Mouse (Mus musculus): ENCODE measurements around the gene Smarcd1. TPM values are rescaled to one million over a fixed set of nuclear protein-coding genes. Genes with fewer than 3 reads are reported as not detected.

The Smarcd1 gene
- polyA plus RNA-seq, 1 experiment from 2014 or later = 7.1 TPM

- WGBS (ENCODE audit: insufficient replicate concordance) = 83% methylated on average over 4 of the region's 4 CpGs
- H3K36me3 ChIP-seq = peaks cover 14% of the 10 kb centered on the region
- H3K9me3 ChIP-seq (replicated peaks) = no peaks in the 10 kb centered on the region
Measured at GRCm38 (mm10) chr15:99740229-99740628, 38.3 kb downstream of the Smarcd1 start.

GRCm38 (mm10) chr15:99754204-99754603, 52.3 kb downstream of the Smarcd1 start:
- ATAC-seq (ENCODE audit: low read depth) = no peak
- no peaks in the 10 kb centered on the region for H3K36me3 ChIP-seq
- H3K4me1 ChIP-seq (replicated peaks) = 0 out of 2 replicates have a peak, but pooled peaks cover 3% of the 10 kb centered on the region
- H3K9ac ChIP-seq = no peak overlapping the region
- WGBS (ENCODE audit: insufficient replicate concordance) = 68% methylated on average over 3 of the region's 3 CpGs
- H3K27me3 ChIP-seq = no peaks in the 10 kb centered on the region
- DNase-seq = no peak
- H3K4me3 ChIP-seq (replicated peaks) = no peak overlapping the region
- no peak overlapping the region for H3K27ac ChIP-seq
- no peaks in the 10 kb centered on the region for H3K9me3 ChIP-seq (replicated peaks)
- H3K4me2 ChIP-seq = no peak overlapping the region

More at GRCm38 (mm10) chr15:99740229-99740628, 38.3 kb downstream of the Smarcd1 start:
- no peak for ATAC-seq (ENCODE audit: low read depth)
- H3K27ac ChIP-seq = no peak overlapping the region
- no peak overlapping the region for H3K4me2 ChIP-seq
- H3K9ac ChIP-seq = no peak overlapping the region
- no peak for DNase-seq
- H3K4me3 ChIP-seq (replicated peaks) = no peak overlapping the region
- H3K4me1 ChIP-seq (replicated peaks) = no peaks in the 10 kb centered on the region
- no peaks in the 10 kb centered on the region for H3K27me3 ChIP-seq

Other genes starting within 250 kb of the Smarcd1 start
- 0.85 and 1.1 TPM in 2 replicates for gene Nckap5l, start 244.4 kb upstream of the Smarcd1 start, polyA plus RNA-seq (2015; fragmentation: Nextera tagmentation; extraction: Ambion mirVana)
- gene Bcdin3d, start 227.4 kb upstream of the Smarcd1 start, polyA plus RNA-seq (2015; fragmentation: Nextera tagmentation; extraction: Ambion mirVana) = 7.3 and 7.4 TPM in 2 replicates
- 0.06 and 0.16 TPM in 2 replicates for gene Faim2, start 174.0 kb upstream of the Smarcd1 start, polyA plus RNA-seq (2015; fragmentation: Nextera tagmentation; extraction: Ambion mirVana)
- gene Aqp2, start 123.1 kb upstream of the Smarcd1 start, polyA plus RNA-seq (2015; fragmentation: Nextera tagmentation; extraction: Ambion mirVana) = not detected in 2 replicates
- gene Aqp5, start 111.3 kb upstream of the Smarcd1 start, polyA plus RNA-seq (2015; fragmentation: Nextera tagmentation; extraction: Ambion mirVana) = 0.08 and 0.24 TPM in 2 replicates
- not detected in 2 replicates for gene Aqp6, start 100.7 kb upstream of the Smarcd1 start, polyA plus RNA-seq (2015; fragmentation: Nextera tagmentation; extraction: Ambion mirVana)
- gene Racgap1, start 50.5 kb upstream of the Smarcd1 start, polyA plus RNA-seq (2015; fragmentation: Nextera tagmentation; extraction: Ambion mirVana) = 69.2 and 80.8 TPM in 2 replicates
- gene Asic1, start 31.8 kb upstream of the Smarcd1 start, polyA plus RNA-seq (2015; fragmentation: Nextera tagmentation; extraction: Ambion mirVana) = 0.53 and 0.57 TPM in 2 replicates
- not detected in 2 replicates for gene Gm17349, start 3.4 kb downstream of the Smarcd1 start, polyA plus RNA-seq (2015; fragmentation: Nextera tagmentation; extraction: Ambion mirVana)
- 11.5 and 13.9 TPM in 2 replicates for gene Gpd1, start 15.4 kb downstream of the Smarcd1 start, polyA plus RNA-seq (2015; fragmentation: Nextera tagmentation; extraction: Ambion mirVana)
- gene Cox14, start 23.5 kb downstream of the Smarcd1 start, polyA plus RNA-seq (2015; fragmentation: Nextera tagmentation; extraction: Ambion mirVana) = 71.6 and 80.5 TPM in 2 replicates
- 11.2 and 11.7 TPM in 2 replicates for gene Cers5, start 70.8 kb downstream of the Smarcd1 start, polyA plus RNA-seq (2015; fragmentation: Nextera tagmentation; extraction: Ambion mirVana)
- gene Lima1, start 173.3 kb downstream of the Smarcd1 start, polyA plus RNA-seq (2015; fragmentation: Nextera tagmentation; extraction: Ambion mirVana) = 7.8 and 12.0 TPM in 2 replicates

All from liver, embryonic 13.5 days (tissue).